Mouse (Mus musculus) adrenal gland, postnatal 10 days (tissue): ENCODE measurements at regions not wholly inside any gene's neighbourhood (a gene's known extent, or its start where the extent isn't known, plus 50 kb on each side); places are given as distances from the start of the nearest gene placed in this dataset.

Experiments used
- DNase-seq: peaks from one replicate; pipeline ENCODE4 v3.0.0; 2021; ENCODE audit warnings: mixed read lengths

DNA sequence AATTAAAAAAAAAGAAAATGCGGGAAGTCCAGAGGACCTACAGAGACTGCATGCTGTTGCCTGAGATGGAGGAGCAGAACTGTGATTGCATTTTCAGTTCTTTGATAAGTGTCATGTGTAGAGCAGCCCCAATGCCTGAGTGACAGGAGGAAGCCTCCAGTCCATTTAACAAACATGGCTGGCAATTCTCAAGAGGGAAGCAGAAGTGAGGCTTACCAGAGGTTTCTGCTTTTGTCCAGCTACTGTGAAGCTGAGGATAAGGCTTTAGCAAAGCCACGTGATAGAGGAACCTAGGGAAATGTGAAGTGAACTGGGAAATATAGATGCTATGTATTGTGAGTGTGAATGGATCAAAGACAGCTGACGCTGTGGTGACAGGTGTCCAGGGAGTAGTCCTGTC lies 56.6 kb downstream of the Sucnr1 start:
- no peak for DNase-seq

- DNase-seq = no peak
Observed at GRCm38 (mm10) chr3:60159865-60160264, 78.2 kb downstream of the Sucnr1 start.

- peak; percentile 40 for DNase-seq
Observed at GRCm38 (mm10) chr3:60167633-60168032, 86.0 kb downstream of the Sucnr1 start.

- DNase-seq = no peak
Observed at GRCm38 (mm10) chr3:60168135-60168926, 86.7 kb downstream of the Sucnr1 start.

DNA sequence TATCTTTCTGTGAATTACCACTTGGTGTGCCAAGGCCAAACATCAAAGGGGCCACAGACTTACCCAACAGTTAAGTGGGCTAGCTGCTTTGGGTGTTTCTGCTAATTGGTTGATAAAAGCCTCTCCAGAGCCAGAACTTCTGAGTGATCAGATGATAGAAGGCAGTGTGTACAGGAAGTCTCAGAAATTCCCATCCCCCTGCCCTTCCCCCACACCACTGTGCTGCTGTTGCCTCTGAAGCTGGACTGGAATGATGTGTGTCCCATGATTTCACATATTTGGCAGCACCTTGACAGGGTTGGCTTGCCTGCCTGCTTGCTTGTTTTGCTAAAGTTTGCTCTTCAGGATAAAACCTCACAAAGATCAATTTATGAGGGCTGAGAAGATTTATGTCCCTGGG lies 87.9 kb downstream of the Sucnr1 start:
- peak; percentile 59 for DNase-seq

GRCm38 (mm10) chr3:60184481-60184880 lies 102.8 kb downstream of the Sucnr1 start:
- peak; percentile 64 for DNase-seq

GRCm38 (mm10) chr3:60196031-60196430 lies 114.4 kb downstream of the Sucnr1 start:
- no peak for DNase-seq

DNA sequence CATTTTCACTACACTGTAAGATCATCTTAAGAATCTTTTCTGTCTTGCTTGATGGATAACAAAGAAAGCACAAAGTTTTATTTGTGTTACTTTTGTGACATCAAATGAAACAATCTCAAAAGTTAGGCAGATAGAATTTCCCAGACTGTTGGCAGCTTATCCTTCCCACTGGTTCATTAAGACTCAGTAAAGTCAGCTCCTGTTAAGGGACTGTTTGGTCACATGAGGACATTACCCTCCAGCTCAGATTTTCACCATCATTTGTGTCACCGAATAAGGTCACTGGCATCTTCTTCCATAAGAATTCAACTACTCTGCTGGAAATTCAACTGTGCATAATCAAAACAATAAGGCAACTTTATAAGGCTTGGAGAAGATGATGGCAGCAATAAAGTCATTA lies 126.3 kb downstream of the Sucnr1 start:
- no peak for DNase-seq

DNA sequence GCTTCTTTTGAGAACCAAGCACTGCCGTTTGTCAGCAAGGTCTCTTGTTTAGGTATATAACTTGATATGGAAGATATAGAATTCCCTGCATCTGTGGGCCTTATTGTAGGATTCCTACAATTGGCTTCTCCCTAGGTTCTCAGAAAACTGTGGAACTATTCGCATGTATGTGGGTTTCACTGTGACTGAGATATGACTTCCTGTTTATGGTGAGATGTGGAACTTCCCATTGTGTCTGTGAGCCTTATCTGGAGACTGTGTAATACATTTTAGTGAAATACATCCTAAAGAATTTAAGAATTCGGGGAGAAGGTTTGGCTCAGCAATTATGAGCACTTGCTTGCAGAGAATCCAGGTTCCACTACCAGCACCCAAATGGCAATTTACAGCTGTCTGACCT lies 137.3 kb downstream of the Sucnr1 start:
- DNase-seq = no peak

- DNase-seq = no peak
Observed at GRCm38 (mm10) chr3:60240664-60241063, 159.0 kb downstream of the Sucnr1 start.

DNA sequence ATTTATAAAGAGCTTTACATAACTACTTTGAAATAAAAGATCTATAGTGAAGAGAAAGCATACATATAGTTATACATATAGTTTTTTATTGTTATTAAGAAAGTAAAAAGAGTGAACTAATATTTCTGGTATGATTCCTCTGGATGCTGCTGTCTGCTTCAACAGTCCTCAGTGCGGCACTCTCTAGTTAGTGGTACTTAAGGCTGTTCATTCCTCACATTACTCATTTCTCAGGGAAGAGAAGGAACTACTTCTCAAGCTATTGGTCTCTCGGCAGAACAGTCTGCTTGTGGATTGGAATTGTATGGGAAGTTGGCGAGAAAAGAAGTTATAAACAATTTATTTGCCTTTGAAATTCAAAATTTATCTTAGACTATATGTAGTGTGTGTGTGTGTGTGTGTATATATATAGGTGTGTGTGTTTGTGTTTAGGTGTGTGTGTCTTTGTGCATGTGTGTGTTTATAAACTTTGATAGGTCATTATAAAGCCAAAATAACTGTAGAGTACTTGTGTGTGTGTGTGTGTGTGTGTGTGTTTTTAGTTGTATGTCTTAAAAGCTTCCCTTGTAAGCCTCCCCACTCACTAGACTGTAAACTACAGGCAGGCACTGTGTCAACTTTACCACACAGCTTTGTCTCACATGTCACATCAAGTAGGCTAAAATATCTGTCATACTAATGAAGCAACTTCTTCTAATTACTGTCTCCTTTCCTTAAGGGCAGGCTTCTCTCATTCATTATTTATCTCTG lies 185.2 kb downstream of the Sucnr1 start:
- DNase-seq = no peak

- no peak for DNase-seq
Observed at GRCm38 (mm10) chr3:60267416-60268174, 185.9 kb downstream of the Sucnr1 start.

DNA sequence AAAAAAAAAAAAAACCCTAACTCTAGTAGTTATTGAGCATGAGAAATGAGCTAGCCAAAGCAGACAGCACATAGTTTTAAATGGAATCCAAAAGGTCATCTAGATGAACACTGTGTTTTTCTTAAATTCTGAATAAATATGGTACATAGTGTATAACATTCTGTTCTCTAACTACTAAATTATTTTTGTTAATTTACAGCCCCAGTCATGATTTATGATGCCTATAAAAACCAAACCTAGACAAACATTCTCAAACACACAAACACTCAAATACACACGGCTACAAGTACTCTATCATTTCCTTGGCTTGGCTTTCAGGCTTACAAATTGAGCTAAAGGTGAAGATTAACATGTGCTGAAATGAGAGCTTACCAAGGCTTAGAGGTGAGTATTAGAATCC lies 188.8 kb downstream of the Sucnr1 start:
- DNase-seq = no peak

- DNase-seq = no peak
Observed at GRCm38 (mm10) chr3:60273744-60274143, 192.1 kb downstream of the Sucnr1 start.

GRCm38 (mm10) chr3:60275249-60275838 lies 193.7 kb downstream of the Sucnr1 start:
- DNase-seq = no peak

DNA sequence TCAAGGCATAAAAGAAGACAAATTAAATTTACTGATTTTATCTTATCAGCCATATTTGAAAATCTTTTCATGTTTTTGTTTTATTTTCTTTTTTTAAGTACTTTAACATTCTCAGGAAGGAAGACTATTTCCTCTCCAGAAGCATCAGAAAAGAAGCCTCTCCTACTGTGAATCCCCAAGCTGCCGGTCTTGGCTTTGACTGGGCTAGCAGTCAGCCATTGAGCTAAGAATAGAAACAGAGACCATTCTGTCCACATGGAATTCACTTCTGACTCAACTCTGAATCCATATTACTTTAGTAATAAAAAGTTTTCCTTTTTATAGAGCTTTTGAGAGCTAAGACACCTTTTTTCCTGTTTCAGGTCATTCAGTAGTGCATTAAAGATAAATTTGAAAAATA lies 194.8 kb upstream of the Mbnl1 start:
- no peak for DNase-seq

GRCm38 (mm10) chr3:60281229-60281628 lies 191.4 kb upstream of the Mbnl1 start:
- no peak for DNase-seq

DNA sequence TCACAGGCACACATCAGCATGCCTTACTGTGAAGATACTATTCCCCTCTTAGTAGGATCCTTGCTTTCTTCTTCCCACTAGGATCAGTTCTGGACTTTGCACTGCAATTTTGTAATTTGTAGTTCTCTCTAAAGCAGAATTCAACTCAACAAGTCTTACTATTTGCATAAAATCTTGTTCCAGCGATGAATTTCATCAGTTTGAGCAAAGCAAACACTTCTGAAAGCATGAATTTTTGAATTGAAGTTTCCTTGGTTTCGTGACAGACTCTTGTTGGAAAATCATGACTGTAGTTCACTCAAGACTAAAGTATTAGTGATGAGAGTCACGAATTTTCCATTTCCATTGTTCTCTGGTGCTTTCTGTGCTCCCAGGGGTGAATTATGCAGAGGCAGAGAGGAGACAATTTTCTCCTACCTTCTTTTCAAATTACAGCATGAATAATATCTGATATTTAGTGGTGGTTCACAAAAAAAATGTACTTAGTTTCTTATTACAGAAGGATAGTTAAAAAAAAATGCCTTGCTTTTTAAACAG lies 190.6 kb upstream of the Mbnl1 start:
- DNase-seq = no peak

DNA sequence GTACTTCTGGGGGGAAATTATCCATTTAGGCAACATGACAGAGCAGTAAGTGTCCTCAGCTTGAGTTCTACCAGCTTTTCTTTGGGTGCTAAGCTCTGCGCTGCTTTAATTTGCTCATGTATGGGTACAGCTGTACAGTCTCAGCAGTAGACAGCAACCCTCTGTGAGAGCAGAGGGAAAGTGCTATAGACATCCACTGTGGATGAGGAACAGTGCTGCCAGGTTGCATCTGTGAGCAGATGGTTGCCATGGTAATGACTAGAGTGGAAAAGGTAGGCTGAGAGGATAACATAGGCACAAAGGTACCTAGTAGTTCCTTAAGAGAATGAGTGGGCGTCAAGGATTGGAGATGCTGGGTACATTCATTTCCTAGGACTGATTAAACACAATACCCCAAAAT lies 180.5 kb upstream of the Mbnl1 start:
- DNase-seq = no peak

DNA sequence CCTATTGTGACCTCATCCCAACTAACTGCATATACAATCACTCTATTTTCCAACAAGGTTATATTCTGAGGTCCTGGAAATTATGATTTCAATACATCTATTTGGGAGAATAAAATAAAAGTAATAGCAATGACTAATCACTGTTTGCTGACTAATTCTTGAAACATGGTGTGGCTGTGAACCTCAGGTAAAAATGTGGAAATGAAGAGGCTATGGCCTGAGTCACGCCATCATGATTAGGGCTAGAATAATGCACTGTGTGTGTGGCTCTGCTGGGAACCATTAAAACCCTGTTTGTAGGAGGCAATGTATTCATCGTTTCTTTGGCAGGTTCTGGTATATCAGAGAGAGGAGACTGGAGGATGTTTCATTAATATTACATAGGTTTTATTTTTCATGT lies 179.7 kb upstream of the Mbnl1 start:
- no peak for DNase-seq

- no peak for DNase-seq
Observed at GRCm38 (mm10) chr3:60305399-60305798, 167.2 kb upstream of the Mbnl1 start.

GRCm38 (mm10) chr3:60310402-60310801 lies 162.2 kb upstream of the Mbnl1 start:
- DNase-seq = no peak
